Mouse (Mus musculus): ENCODE data around the gene Ak2. TPM values are rescaled to one million over a fixed set of nuclear protein-coding genes. Genes with fewer than 3 reads are reported as not detected.

The Ak2 gene
- polyA plus RNA-seq, 1 experiment, result 8.1 TPM

DNA sequence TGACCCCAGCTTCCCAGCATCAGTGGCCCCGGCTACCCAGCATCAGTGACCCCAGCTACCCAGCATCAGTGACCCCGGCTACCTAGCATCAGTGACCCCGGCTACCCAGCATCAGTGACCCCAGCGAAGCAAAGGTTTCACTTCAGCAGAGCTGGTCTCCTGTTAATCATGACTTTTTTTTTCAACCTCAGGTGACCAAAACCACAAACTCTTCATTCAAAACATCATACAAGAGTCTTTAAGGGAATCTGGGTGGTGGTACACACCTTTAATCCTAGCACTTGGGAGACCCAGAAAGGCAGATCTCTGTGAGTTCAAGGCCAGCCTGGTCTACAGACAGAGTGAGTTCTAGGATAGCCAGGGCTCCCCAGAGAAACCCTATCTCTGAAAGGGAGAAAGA is 39.0 kb downstream of the Ak2 start:
- TF ChIP-seq TAL1 (IDR thresholded peaks at IDR 0.05; ENCODE audit: low read length) (no peak), GATA1 (IDR thresholded peaks at IDR 0.05; ENCODE audit: low read length) (no peak)
- no peaks in the 10 kb centered on the region for H3K36me3 ChIP-seq (ENCODE audit: control insufficient read depth)
- H3K4me1 ChIP-seq (ENCODE audit: control insufficient read depth), result peaks cover 20% of the 10 kb centered on the region
- no peak overlapping the region for H3K4me3 ChIP-seq (replicated peaks)
- H3K9me3 ChIP-seq (ENCODE audit: control insufficient read depth, low read length), result no peaks in the 10 kb centered on the region
- H3K27me3 ChIP-seq (ENCODE audit: control insufficient read depth), result peaks cover 23% of the 10 kb centered on the region

DNA sequence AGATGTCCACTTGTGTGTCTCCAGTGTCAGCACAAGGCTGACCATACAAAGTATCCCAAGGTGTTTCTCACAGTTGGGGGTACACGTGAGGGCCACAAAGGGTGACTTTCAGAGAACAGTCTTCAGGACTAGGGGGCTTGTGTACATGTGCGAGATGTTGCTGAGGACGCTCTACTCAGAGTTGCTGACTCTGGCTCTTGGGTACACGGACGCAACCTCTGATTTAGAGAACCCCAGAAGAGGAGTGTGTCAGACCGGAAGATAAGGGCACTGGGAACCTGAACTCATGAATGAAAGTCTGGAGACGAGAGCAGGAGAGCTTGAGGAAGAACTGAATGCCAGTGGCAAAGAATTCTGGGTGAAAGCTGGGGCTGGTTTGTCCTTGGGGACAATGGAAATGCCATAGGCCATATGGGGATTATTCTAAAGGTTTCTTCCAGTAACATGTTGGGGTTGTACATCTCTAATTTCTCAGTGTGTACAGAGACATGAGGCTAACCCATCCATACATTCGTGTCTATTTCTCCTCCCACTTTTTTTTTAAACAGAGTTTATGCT is 39.7 kb downstream of the Ak2 start:
- TF ChIP-seq TAL1 (IDR thresholded peaks at IDR 0.05; ENCODE audit: low read length), result no peak
- TF ChIP-seq GATA1 (IDR thresholded peaks at IDR 0.05; ENCODE audit: low read length), result no peak
- no peaks in the 10 kb centered on the region for H3K36me3 ChIP-seq (ENCODE audit: control insufficient read depth)
- H3K27me3 ChIP-seq (ENCODE audit: control insufficient read depth), result peaks cover 28% of the 10 kb centered on the region
- peaks cover 20% of the 10 kb centered on the region for H3K4me1 ChIP-seq (ENCODE audit: control insufficient read depth)
- H3K4me3 ChIP-seq (replicated peaks), result no peak overlapping the region
- no peaks in the 10 kb centered on the region for H3K9me3 ChIP-seq (ENCODE audit: control insufficient read depth, low read length)

DNA sequence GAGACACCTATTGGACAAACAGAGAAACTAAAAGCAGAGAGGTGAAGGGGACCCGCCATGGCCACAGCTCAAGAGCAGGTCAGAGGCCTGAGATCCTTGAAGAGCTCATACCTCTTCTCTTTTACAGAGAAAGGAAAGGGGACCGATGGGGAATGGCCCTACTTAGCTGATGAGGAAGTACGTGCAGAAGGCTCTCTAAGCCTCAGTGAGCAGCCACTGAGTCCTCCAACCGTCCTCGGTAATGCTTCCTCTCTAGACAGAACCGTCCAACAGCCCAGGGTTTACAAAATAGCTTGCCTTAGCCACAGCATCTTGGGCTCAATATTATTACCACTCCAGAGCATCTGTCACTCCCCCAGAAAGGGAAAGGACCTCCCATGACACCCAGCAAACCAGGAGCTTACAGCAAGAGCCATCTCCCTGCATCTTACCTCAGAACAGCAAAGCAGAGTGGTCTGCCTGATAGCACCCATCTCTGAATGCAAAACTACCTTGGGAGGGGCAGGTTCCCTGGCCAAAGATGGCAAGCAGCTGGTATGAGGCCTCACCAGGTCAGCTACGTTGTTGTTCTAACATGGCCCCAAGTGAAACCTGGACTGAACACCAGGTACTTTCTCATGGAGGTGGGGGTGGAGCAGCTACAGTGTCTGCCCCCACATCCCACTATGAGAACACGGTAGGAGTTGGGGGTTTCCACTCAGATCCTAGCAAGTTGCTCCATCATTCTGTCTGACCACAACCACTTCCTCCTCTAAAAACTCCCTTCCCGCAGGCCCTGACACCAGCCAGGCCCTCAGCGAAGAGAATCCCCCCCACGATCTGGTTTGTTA is 40.6 kb downstream of the Ak2 start:
- Histone ChIP-seq H3K9me3 (ENCODE audit: control insufficient read depth, low read length) (no peaks in the 10 kb centered on the region), H3K36me3 (ENCODE audit: control insufficient read depth) (no peaks in the 10 kb centered on the region), H3K4me1 (ENCODE audit: control insufficient read depth) (peaks cover 20% of the 10 kb centered on the region), H3K4me3 (replicated peaks) (no peak overlapping the region), H3K27me3 (ENCODE audit: control insufficient read depth) (peaks cover 32% of the 10 kb centered on the region)
- TF ChIP-seq GATA1 (IDR thresholded peaks at IDR 0.05; ENCODE audit: low read length), result no peak
- TF ChIP-seq TAL1 (IDR thresholded peaks at IDR 0.05; ENCODE audit: low read length), result no peak

DNA sequence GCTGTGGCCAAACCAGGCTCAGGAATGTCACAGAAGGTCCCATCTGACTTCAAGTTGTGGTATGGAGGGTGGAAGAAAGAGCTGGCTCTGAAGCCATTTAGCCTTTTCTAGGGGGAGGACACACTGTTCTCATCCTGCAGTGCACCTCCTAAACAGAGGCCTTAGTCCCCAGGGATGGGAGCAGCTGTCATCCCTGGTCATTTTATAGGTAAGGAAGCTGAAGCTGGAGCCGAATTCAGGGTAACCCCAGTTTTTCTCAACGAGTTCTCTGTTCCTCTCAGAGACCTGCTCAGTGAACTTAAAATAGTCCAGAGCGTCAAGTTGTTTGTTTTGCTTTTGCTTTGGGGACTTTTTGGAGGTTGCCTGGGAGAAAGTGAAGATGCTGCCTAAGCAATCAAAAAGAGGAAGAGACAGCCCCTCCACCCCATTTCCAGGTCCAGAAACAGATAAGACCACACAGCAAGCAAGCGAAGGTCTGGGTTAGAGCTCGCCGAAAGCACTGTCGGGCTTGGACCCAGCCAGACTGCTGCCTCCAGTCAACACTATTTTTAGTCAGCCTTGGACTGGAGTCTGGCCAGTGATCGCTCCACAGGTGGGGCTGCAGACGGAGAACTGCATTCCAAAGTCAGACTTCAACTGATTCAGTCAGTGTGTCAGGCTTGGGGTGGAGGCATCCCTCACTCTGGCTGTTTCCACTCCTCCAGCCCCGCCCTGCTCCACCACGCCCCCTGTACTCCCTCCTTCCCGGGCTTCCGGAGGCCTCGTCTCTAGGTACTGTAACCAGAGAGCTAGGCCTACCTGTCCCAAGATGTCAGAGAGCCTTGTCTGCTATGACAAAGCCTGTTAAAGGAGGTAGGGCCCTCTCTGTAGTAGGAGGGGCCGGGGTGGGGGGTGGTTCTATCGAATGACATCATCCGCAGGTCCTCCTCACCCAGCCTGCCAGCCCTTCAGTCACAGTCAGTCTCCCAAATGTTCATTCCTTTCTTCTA is 41.5 kb downstream of the Ak2 start:
- peaks cover 20% of the 10 kb centered on the region for H3K4me1 ChIP-seq (ENCODE audit: control insufficient read depth)
- TF ChIP-seq TAL1 (IDR thresholded peaks at IDR 0.05; ENCODE audit: low read length) (no peak), GATA1 (IDR thresholded peaks at IDR 0.05; ENCODE audit: low read length) (no peak)

DNA sequence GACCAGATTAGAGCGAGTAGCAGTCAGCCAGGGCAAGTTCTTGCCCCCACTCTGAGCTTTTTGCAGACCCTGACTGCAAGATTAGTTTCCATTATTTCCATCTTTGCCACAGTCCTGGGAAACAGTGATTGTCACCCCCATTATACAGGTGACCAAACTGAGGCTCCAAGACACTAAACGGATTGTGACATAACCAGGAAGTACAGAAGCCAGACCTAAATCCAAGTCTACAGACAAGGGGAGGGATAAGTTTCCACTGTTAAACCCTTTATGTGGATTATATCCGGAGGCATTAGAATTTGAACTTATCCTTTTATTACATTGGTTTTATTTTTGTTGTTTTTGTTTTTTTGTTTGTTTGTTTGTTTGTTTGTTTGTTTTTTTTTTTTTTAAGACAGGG is 42.5 kb downstream of the Ak2 start:
- Histone ChIP-seq H3K9me3 (ENCODE audit: control insufficient read depth, low read length) (no peaks in the 10 kb centered on the region), H3K27me3 (ENCODE audit: control insufficient read depth) (peaks cover 32% of the 10 kb centered on the region), H3K36me3 (ENCODE audit: control insufficient read depth) (no peaks in the 10 kb centered on the region), H3K4me1 (ENCODE audit: control insufficient read depth) (peaks cover 20% of the 10 kb centered on the region), H3K4me3 (replicated peaks) (no peak overlapping the region)
- TF ChIP-seq TAL1 (IDR thresholded peaks at IDR 0.05; ENCODE audit: low read length), result no peak
- no peak for TF ChIP-seq GATA1 (IDR thresholded peaks at IDR 0.05; ENCODE audit: low read length)

More for the DNA sequence above, 41.5 kb downstream of the Ak2 start:
- no peaks in the 10 kb centered on the region for H3K36me3 ChIP-seq (ENCODE audit: control insufficient read depth)
- H3K9me3 ChIP-seq (ENCODE audit: control insufficient read depth, low read length), result no peaks in the 10 kb centered on the region
- H3K4me3 ChIP-seq (replicated peaks), result peak overlapping the region; percentile 7
- H3K27me3 ChIP-seq (ENCODE audit: control insufficient read depth), result peaks cover 32% of the 10 kb centered on the region

DNA sequence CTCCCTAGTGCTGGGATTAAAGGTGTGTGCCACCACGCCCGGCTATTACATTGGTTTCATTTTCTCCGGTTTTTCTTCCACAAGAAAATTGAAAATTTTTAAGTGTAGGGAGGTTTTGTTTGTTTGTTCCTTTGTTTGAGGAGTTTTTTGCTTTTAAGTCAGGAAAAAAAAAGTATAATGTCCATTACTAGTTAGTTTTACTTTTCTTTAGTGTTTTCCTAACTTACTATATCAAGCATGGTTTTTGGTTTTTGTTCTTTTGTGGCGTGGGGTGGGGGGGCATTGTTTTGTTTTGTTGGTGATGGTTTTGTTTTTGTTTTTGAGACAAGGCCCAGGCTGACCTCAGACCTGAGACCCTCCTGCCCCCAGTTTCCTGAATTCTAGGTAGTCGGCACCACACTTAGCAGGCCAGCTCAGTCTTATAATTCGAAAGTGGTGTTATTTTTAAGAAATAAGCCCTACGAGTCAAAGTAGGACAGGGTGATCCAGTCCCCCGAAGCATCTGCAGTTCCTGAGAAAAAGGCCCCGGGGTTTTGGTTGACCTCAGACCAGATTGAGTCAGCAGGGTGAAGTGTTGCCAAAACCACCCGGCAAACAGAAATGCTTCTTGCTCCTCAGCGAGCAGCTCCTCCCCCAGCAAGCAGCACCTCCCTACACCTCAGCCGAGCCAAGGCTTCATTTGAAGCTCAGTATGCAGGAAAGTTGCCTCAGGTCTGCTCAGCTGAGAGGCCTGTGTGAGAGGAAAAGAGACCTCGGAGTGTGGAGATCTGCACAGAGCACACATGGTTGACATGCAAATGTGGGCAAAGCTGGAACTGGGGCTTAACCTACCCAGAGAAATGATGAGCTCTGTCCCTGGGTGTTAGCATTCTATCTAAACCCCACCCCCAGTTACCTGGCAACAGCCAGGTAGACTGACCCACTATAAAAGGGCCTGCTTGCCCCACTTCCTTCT is 43.2 kb downstream of the Ak2 start:
- Histone ChIP-seq H3K36me3 (ENCODE audit: control insufficient read depth) (no peaks in the 10 kb centered on the region), H3K9me3 (ENCODE audit: control insufficient read depth, low read length) (no peaks in the 10 kb centered on the region), H3K4me3 (replicated peaks) (no peak overlapping the region), H3K4me1 (ENCODE audit: control insufficient read depth) (peaks cover 20% of the 10 kb centered on the region), H3K27me3 (ENCODE audit: control insufficient read depth) (peaks cover 32% of the 10 kb centered on the region)
- TF ChIP-seq TAL1 (IDR thresholded peaks at IDR 0.05; ENCODE audit: low read length) (no peak), GATA1 (IDR thresholded peaks at IDR 0.05; ENCODE audit: low read length) (no peak)

DNA sequence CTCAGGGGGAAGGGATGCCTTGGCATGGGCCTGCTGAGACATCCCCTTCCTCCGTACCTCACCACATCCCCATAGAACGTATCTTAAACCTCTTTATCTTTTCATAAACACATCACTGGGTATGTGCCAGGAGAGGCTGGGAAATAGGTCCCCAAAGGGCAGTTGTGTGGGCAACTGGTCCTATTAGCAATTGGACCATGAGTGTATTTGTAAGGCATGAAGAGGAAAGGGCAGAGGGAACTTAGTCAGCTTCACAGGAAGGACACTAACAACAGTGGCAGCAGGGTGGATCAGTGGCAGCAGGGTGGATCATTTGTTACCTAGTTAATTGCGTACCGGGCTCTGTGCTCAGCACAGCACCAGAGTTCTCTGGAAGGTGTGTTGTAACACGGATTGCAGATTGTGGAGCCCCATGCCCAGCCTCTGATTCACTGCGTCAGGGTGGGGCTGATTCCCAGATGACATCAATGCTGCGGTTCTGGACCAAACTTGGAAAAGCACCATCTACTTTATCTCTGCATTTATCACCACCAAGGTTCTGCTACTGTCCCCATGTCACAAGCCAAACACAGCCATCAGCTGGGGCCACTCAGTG is 44.2 kb downstream of the Ak2 start:
- no peaks in the 10 kb centered on the region for H3K9me3 ChIP-seq (ENCODE audit: control insufficient read depth, low read length)
- TF ChIP-seq TAL1 (IDR thresholded peaks at IDR 0.05; ENCODE audit: low read length) (no peak), GATA1 (IDR thresholded peaks at IDR 0.05; ENCODE audit: low read length) (no peak)
- no peaks in the 10 kb centered on the region for H3K36me3 ChIP-seq (ENCODE audit: control insufficient read depth)
- H3K27me3 ChIP-seq (ENCODE audit: control insufficient read depth), result peaks cover 32% of the 10 kb centered on the region
- H3K4me3 ChIP-seq (replicated peaks), result no peak overlapping the region
- peaks cover 20% of the 10 kb centered on the region for H3K4me1 ChIP-seq (ENCODE audit: control insufficient read depth)
